Mouse (Mus musculus): Measurements from ENCODE around the gene Tspan10. TPM values are rescaled to one million over a fixed set of nuclear protein-coding genes. Genes with fewer than 3 reads are reported as not detected.
"Not testable (repeated sequence)": the region's sequence is repeated elsewhere in the genome, so short reads cannot be mapped to it uniquely, and the experiment has no call there.

The Tspan10 gene
- total RNA-seq (2021) = under 1 TPM in 1 of 2 experiments, not detected in 1; 0.57 TPM
- long read RNA-seq, experiment 1, partial matches to known transcripts = 0 of 1 reads
- long read RNA-seq, experiment 1, other reads (novel, unspliced or antisense) = 1 of 1 reads
- long read RNA-seq, experiment 2, partial matches to known transcripts = 0 of 1 reads
- long read RNA-seq, experiment 2, other reads (novel, unspliced or antisense) = 1 of 1 reads

GRCm38 (mm10) chr11:120442344-120442743 lies at the start of gene Tspan10:
Gene Tspan10, plus strand, starts transcription at chr11:120442644.
- DNase-seq (ENCODE audit: low spot score) = no peak

DNA sequence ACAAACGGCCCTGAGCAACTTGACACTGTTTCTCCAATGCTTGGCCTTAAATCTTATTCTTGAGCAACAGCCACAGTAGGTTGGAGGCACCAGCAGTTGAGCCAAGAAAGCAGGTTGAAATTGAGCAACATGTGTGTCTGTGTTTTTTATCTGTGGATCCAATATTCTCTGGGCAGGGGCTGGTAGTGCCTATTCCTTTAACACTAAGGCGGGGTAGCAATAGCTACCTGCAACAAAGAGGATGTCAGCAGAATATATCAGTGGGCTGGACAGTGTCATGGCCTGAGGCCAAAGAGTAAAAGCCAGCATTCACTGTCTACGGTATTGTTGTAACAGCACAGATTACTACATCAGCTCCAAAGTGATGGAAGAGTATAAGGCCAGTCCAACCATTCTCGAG lies 46.8 kb upstream of the Tspan10 start:
- peak; percentile 30 for DNase-seq (ENCODE audit: low spot score)

DNA sequence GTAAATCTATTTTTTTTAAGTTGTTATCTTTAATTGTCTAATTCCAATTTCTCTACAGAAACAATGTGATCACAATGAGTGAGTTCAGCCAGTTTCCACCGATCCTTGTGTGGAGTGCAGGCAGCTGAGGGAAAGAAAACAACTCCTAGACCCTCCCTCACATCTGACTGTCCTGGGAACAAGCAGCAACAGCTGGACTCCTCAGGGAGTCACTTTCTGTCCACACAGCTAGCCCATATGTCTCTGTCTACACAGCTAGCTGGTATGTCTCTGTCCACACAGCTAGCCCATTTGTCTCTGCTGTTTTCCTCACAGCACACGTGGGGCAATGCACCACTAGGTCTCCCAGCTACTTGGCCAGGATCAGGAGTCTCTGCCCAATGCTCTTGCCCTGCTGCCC lies 44.8 kb upstream of the Tspan10 start:
- DNase-seq (ENCODE audit: low spot score) = no peak

- no peak for DNase-seq (ENCODE audit: low spot score)
Measured at GRCm38 (mm10) chr11:120399319-120399718, 43.1 kb upstream of the Tspan10 start.

DNA sequence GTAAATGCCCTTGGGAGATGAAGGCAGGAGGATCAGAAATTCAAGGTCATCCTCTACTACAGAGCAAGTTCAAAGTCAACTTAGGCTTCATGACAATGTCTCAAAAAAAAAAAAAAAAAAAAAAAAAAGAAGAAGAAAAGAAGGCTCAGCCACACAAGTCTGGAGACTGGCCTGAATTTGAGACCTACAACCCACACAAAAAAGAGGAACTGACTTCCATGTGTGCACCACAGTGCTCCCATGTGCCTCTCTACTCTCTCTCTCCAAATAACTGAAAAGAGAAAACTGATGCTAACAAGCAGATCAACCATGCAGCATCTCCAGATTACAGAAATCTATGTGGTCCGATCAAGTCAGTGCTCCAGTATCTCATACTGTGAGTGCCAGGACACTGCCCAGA lies 37.6 kb upstream of the Tspan10 start:
- DNase-seq (ENCODE audit: low spot score) = no peak

DNA sequence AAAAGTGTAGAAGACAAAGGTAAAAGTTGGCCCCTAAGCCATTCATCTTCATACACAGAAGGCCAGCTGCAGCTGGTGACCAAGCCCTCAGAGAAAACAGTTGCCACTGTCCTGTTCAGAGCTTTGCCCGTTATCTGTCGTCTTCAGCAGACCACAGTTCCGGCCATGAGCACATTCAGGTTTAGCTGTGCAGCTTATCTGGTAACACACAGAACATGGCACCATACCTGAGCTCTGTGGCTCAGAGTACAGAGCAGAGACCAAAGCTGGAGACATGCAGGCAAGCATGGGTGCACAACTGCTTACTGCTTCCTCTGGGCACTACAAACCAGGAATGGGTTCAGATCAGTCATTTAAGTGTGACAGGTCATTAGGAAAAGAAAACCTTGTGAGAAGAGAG lies 36.6 kb upstream of the Tspan10 start:
- no peak for DNase-seq (ENCODE audit: low spot score)

DNA sequence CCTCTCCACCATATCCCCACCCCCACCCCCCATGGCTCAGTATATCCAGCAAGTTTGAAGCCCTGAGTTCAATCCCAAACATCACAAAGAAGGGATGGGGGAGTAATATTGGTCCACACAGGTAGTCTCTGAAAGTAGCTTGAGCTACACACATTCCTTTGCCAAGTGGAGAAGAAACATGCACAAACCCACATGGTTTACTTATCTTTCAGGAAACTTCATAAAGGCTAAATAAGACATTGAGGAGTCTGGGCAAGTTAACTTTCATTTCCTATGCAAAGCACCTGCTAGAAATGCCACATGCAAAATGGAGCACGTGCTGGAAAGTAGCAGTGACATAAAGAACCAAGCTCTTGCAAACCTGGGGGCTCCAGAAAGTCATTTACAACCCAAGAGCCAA lies 36.0 kb upstream of the Tspan10 start:
- no peak for DNase-seq (ENCODE audit: low spot score)

GRCm38 (mm10) chr11:120413621-120414020 lies 28.8 kb upstream of the Tspan10 start:
- DNase-seq (ENCODE audit: low spot score) = not testable (repeated sequence)

- no peak for DNase-seq (ENCODE audit: low spot score)
Measured at GRCm38 (mm10) chr11:120417852-120418251, 24.6 kb upstream of the Tspan10 start.

- DNase-seq (ENCODE audit: low spot score) = no peak
Measured at GRCm38 (mm10) chr11:120418592-120418991, 23.9 kb upstream of the Tspan10 start.

- peak; percentile 41 for DNase-seq (ENCODE audit: low spot score)
Measured at GRCm38 (mm10) chr11:120422651-120423568, 19.5 kb upstream of the Tspan10 start.

- peak; percentile 73 for DNase-seq (ENCODE audit: low spot score)
Measured at GRCm38 (mm10) chr11:120423569-120424295, 18.7 kb upstream of the Tspan10 start.

- no peak for DNase-seq (ENCODE audit: low spot score)
Measured at GRCm38 (mm10) chr11:120426727-120427126, 15.7 kb upstream of the Tspan10 start.

DNA sequence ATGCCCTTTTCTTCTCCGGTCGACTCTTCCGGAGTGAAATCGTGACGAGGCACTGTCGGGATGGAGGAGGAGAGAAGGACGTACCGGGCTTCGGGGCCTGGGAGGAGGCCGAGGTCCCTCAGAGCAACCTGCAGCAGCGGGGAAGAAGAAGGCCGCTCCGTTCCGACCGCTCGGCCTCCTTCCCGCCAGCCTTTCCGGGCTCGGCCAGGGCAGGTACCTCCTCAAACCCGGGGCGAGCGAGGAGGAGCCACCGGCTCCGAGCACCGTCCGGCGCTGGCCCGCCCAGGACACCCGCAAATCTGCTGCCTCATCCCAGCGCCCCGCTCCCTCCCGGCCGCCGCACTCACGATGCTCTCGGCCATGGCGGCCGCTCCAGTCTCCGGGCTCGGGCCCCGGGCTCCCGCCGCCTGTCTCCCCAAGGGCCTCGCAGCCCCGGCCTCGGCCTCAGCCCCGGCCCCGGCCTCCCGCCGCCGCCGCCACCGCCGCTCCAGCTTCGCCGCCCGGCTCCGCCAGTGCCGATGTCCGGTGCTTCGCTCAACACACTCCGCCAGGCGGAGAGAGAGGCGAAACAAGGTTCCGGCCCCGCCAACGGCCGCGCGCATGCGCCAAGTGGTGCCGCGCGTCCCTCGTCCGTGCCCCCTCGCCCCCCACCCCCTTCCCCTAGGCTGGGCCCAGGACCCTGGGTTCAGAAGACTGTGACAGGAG lies 5.1 kb upstream of the Tspan10 start, which contains the start of gene Nploc4:
Nploc4 (minus strand) TSS at position 557 of the 705 bp plus-strand sequence.
- DNase-seq (ENCODE audit: low spot score) = peak; percentile 91

DNA sequence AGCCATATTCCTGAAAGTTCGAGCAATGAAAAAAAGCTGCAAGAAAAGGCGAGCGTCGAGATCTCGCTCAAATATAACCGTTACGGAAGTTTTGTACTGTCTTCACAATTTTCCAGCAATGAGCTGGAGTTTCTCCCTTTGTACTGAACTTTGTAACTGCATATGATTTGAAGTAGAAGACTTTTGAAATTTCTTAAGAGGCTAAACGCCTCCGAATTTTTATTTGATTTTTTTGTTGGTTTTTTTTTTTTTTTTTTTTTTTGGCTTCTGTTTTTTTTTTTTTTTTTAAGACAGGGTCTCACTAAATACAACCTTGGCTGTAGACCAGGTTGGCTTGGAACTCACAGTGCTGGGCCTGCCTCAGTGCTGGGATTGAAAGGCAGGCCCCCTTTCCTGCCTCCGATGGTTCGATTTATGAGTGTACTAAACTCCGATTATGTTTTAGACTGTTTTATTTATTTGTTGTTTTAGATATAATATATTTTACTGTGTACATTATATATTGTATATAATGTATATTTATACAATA lies 4.5 kb upstream of the Tspan10 start:
- DNase-seq (ENCODE audit: low spot score) = no peak

DNA sequence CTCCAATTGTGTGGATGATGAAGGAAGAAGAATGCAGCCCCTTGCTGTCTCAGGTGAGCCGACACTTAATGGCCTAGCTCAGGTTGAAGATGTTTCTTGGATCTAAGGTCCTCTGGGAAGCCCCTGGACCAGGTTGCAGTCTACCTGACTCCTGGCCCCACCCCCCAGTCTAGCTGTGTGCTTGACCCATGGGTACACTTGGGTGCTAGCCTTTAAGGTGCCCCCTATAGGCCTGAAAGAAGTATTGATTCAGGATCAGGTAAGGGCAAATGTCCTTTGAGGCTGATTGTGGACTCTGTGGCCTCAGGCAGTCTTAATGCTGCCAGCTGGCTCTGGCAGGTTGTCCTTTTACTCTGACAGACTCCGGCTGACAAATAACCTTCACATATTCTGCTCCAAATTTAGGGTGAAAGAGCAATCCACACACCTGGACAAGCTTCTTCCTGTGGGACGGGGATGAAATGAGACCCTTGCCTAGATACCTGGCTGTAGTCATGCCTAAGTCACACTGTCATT lies 379 bp downstream of the Tspan10 start:
- DNase-seq (ENCODE audit: low spot score) = no peak

DNA sequence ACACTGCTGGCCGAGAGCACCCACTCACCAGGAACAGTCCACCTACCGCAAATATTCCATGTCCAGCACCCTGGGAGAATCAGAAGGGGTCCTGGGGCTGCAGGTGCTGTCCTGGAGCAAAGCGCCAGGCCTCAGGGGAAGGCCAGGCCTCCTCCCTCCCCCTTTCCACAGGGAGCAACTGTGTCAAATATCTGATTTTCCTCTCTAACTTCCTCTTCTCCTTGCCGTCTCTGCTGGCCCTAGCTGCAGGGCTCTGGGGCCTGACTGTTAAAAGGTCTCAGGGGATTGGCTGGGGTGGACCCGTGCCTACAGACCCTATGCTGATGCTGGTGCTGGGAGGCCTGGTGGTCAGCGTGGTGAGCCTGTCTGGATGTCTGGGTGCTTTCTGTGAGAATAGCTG lies 1.7 kb downstream of the Tspan10 start:
- DNase-seq (ENCODE audit: low spot score) = no peak

DNA sequence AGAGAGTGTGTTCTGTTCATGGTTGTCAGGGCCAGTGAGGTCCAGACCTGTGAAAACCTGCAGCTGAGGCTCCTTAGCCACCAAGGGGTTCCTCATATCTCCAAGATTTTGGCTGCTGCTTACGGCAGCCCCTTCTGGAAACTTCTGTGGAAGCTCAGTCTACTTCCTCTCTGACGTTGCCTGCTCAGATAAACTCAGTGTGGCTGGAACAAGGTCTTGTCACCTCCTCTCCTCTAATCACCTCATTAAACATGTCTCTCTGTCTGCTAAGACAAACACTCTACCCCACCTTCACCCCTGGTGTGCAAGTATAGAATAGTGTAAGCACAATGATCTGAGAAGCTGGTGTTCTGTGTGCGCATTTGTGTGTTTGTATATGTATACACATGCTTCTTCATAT lies 3.0 kb downstream of the Tspan10 start:
- DNase-seq (ENCODE audit: low spot score) = no peak

- DNase-seq (ENCODE audit: low spot score) = no peak
Measured at GRCm38 (mm10) chr11:120447179-120447578, 4.7 kb downstream of the Tspan10 start.

DNA sequence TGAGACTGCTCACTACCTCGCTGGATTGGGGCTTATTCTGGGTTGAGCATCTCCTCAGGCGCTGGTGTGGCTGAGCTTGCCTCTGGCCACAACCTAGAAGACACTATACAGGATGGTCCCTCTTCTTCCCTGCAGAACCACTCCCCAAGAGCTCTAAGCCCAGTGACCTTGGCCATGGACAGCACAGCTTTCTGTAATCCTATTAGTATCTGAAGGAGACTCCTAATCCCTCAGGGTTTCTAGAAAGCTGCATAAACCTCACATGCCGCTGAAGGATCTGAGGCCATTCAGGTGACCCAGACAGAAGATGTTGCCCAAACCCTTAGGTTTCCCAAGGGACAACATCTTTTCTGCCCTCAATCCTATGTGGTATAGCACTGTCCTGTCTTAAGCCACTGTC lies 9.8 kb downstream of the Tspan10 start:
- DNase-seq (ENCODE audit: low spot score) = no peak

- DNase-seq (ENCODE audit: low spot score) = no peak
Measured at GRCm38 (mm10) chr11:120453306-120453705, 10.9 kb downstream of the Tspan10 start, which contains the start of gene Pde6g. Gene Pde6g, minus strand, starts transcription at chr11:120453500.

Measured in gastrocnemius, adult 18-20 months (tissue).